Mouse (Mus musculus) ovary, postnatal 14 days (tissue): ENCODE measurements around the gene Tyk2.

ENCODE experiments used
- DNase-seq: peaks from one replicate; pipeline ENCODE4 v3.0.0; 2022; ENCODE audit warnings: low spot score

Gene Tyk2

GRCm38 (mm10) chr9:21149077-21149653 is 18.1 kb upstream of the Tyk2 start:
- no peak for DNase-seq

GRCm38 (mm10) chr9:21148427-21148826 is 17.4 kb upstream of the Tyk2 start:
- no peak for DNase-seq

GRCm38 (mm10) chr9:21146722-21147121 is 15.7 kb upstream of the Tyk2 start:
- DNase-seq: no peak

GRCm38 (mm10) chr9:21145431-21145830 is 14.4 kb upstream of the Tyk2 start:
- DNase-seq: no peak

- no peak for DNase-seq
These were observed 13.3 kb upstream of the Tyk2 start for GRCm38 (mm10) chr9:21144361-21144760.

- DNase-seq: no peak
These were observed 10.9 kb upstream of the Tyk2 start for GRCm38 (mm10) chr9:21141922-21142321.

- DNase-seq: no peak
These were observed 7.3 kb upstream of the Tyk2 start for GRCm38 (mm10) chr9:21138386-21138785.

- peak; percentile 39 for DNase-seq
These were observed 6.2 kb upstream of the Tyk2 start for GRCm38 (mm10) chr9:21137229-21137628.

GRCm38 (mm10) chr9:21136401-21136800 is 5.4 kb upstream of the Tyk2 start:
- DNase-seq: no peak

- DNase-seq: no peak
These were observed 4.9 kb upstream of the Tyk2 start for GRCm38 (mm10) chr9:21135941-21136381.

GRCm38 (mm10) chr9:21135329-21135890 is 4.4 kb upstream of the Tyk2 start:
- no peak for DNase-seq

GRCm38 (mm10) chr9:21134595-21135328 is 3.7 kb upstream of the Tyk2 start:
- DNase-seq: no peak

- DNase-seq: no peak
These were observed 2.1 kb upstream of the Tyk2 start for GRCm38 (mm10) chr9:21133064-21133707.

GRCm38 (mm10) chr9:21132102-21132775 is 1.2 kb upstream of the Tyk2 start:
- no peak for DNase-seq

GRCm38 (mm10) chr9:21126259-21126627 is 4.8 kb downstream of the Tyk2 start:
- DNase-seq: no peak

GRCm38 (mm10) chr9:21125502-21126258 is 5.4 kb downstream of the Tyk2 start:
- DNase-seq: no peak

- DNase-seq: no peak
These were observed 6.2 kb downstream of the Tyk2 start for GRCm38 (mm10) chr9:21124837-21125236.

- no peak for DNase-seq
These were observed 9.6 kb downstream of the Tyk2 start for GRCm38 (mm10) chr9:21121483-21121882.

- no peak for DNase-seq
These were observed 14.0 kb downstream of the Tyk2 start for GRCm38 (mm10) chr9:21117073-21117472.

- no peak for DNase-seq
These were observed 15.9 kb downstream of the Tyk2 start for GRCm38 (mm10) chr9:21115105-21115504.

- no peak for DNase-seq
These were observed 16.9 kb downstream of the Tyk2 start for GRCm38 (mm10) chr9:21114190-21114589.

GRCm38 (mm10) chr9:21113751-21114150 is 17.3 kb downstream of the Tyk2 start:
- DNase-seq: no peak
